Mouse (Mus musculus) c-Kit-positive CD71-negative TER-119-negative erythroid progenitor cells, embryonic 14.5 days (primary cell): Measurements from ENCODE around the gene Tnrc6a.
A peak's percentile ranks its signal among the peaks of the same experiment; 100 is the strongest.

ENCODE experiments used
- DNase-seq: peaks from one replicate; pipeline ENCODE4 v3.0.0-alpha.2; 2013; ENCODE audit warnings: low read depth

Gene Tnrc6a

GRCm38 (mm10) chr7:123124735-123125181, 1.1 kb downstream of the Tnrc6a start:
- no peak for DNase-seq

DNA sequence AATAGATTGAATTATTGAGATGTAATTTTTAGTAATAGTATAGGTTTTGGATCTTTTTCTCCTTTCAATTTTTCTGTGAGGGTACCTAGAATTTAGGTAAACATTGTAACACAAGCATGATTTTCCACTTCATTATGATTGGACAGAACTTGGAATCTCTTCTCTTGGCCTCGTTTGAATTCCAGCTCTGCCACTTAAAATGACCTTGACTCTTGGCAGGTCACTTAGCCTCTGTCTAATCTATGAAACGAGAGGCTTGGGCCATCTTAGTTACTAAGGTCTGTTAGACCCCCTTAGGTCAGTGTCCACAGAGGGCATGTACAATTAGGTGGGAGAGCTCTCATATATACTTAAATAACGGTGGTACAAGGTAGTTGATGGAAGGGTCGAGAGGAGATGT, 2.4 kb downstream of the Tnrc6a start:
- DNase-seq = no peak

GRCm38 (mm10) chr7:123127301-123127700, 3.6 kb downstream of the Tnrc6a start:
- no peak for DNase-seq

DNA sequence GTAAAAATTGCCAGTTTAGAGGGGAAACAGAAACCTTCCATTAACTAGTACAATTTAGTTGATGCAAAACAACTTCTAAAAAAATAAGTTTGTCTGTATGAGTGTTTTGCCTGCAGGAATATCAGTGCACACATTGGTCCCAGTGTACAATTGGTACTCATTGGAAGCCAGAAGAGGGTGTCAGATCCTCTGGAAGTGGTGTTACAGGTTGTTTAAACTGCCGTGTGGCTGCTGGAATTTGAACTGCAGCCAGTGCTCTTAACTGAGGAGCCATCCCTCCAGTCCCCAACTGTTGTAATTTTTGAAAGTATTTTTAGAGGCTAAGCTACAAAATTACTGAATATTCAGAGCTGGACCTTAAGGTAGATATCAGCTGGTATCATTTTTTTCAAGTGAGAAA, 4.3 kb downstream of the Tnrc6a start:
- DNase-seq = no peak

DNA sequence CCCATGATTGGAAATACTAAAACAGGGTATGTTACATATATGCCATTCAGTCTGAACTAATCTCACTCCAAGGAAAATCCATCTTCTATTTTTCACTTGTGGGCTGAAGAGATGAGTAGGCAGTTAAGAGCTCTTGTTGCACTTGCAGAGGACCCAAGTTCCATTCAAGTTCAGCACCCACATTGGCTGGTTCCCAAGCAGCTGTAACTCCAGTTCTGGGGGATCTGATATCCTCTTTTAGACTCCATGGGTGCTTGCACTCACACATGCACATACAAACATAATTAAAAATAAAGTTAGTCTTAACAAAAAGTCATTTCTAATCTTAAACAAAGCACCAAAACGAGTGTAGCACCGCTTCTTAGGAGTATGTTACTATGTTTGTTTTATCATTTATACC, 5.4 kb downstream of the Tnrc6a start:
- DNase-seq = no peak

GRCm38 (mm10) chr7:123130198-123130597, 6.5 kb downstream of the Tnrc6a start:
- no peak for DNase-seq

GRCm38 (mm10) chr7:123132401-123132800, 8.7 kb downstream of the Tnrc6a start:
- DNase-seq = no peak

DNA sequence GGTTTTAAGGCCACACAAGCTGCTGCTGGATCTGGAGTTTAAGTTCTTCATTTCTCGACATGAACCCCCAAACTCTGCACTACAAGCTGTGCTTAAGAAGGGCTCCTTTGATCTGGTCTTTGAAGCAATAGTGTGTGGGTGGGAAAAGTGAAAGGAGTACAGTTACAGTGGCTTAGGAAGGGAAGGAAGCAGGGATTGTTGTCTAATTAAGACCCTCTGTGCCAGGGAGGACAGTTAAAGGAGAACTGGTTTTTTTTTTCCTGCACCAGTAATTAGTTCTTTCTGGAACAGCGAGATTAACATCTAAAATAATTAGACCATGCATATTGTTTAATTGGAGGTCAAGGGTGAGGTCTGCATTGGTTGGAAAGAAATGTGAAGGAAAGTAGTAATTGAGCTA, 11.2 kb downstream of the Tnrc6a start:
- no peak for DNase-seq

DNA sequence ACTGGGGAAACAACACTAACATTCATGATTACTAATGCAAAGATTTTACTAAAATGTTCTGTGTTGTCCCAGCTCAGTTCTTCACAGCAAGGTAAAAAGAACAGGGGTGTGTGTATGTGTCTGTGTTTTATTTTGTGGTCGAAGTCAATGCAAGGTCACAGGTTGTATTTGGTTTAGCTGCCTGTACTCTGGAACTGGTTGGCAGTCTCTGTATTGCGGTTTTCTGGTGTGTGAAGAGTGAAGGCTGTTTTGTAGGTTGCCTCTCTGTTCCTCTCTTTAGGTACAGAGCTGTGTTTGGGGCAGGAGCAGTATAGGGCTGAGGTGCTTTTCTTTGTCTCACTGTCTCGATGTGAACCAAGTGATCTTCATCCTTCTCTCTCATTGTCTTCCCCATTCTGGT, 12.0 kb downstream of the Tnrc6a start:
- DNase-seq = no peak

GRCm38 (mm10) chr7:123138001-123138400, 14.3 kb downstream of the Tnrc6a start:
- no peak for DNase-seq

DNA sequence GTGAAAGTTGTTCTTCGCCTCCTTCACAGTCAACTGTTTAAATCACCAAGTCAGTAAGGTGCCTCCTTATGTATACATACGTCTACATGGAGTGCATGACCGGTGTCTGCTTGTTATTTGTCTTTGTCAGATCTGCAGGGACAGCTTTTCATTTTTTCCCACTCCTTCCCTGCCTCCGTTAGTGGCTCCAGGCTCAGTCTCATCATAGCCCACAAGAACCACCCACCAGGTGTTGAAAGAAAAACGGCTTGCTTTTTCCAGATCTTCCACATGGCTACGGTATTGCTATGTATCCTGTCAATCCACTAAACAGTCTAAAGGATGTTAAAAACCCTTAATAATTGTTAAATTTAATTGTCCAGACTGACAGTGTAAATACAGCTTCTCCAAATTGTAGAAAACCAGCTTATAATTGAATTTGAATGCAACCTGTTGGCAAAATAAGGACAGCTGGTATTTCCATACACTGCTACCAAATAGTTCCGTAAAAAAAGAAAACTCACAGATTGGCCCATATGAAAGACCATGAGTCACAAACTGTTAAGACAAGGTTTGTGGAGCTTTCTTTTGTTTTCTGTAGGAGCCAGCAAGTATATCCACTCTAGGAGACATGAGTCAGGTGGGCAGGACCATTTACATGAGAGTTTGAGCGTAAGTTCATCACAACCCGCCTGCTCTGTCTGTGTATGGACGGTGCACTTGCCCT, 22.6 kb downstream of the Tnrc6a start:
- DNase-seq = no peak

DNA sequence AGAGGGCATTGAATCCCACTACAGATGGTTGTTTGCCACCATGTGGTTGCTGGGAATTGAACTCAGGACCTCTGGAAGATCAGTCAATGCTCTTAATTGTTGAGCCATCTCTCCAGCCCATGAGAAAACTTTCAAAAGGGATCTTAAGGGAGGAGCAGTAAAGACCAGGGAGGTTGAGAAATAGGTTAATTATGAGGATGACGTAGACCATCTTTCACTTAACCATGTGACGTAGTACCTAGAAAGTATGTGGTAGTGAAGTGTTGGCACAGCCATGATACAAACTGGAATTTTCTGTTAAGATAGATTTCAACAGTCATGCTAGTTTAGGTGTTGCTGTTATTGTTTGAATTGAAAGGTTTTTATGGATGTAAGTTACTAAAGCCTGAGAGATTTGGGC, 24.1 kb downstream of the Tnrc6a start:
- no peak for DNase-seq

DNA sequence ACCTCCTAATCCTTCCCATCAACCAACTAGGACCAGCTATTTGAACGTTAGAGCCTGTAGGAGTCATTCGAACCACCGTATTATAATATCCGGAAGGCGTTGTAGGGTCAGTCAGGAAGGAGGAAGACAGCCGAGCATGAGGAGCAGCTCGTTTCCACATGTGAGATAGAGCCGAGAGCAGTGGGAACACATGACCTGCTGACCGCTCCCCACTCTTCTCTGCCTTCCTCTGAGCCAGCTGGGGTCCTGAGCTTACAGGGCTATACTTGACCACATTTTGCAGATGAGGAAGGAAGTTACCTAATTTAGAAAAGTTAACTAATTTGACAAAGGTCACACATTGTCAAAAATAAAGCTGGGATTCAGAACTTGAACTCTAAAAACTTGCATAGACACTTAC, 25.2 kb downstream of the Tnrc6a start:
- peak; percentile 19 for DNase-seq

DNA sequence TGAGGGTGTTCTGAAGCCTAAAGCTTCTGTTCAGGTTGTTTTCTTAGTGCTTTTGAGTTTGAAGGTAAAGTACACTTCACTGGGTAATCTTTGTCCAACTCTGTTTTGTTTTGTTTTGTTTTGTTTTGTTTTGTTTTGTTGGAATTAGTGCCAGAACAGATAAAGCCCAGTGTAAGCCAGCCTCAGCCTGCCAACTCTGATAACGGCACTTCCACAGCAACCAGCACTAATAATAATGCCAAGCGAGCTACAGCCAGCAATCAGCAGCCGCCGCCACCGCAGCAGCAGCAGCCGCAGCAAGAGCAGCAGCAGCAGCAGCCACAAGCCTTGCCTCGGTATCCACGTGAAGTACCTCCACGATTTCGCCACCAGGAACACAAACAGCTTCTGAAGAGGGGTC, 38.7 kb downstream of the Tnrc6a start:
- DNase-seq = no peak

DNA sequence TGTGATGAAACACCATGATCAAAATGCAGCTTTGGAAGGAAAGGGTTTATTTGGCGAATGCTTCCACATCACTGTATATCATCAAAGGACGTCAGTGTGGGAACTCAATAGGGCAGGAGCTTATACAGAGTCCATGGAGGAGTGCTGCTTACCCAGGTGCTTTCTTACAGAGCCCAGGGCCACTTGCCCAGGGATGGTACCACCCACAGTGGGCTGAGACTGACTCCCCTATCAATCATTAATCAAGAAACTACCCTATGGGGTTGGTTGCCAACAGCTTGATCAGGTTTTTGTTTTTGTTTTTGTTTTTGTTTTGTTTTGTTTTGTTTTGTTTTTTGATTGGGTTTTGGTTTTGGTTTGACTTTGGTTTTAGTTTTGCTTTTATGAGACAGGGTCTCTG, 43.8 kb downstream of the Tnrc6a start:
- DNase-seq = no peak

GRCm38 (mm10) chr7:123169618-123170017, 45.9 kb downstream of the Tnrc6a start:
- DNase-seq = no peak

- no peak for DNase-seq
These were observed 48.4 kb downstream of the Tnrc6a start for GRCm38 (mm10) chr7:123172101-123172500.

DNA sequence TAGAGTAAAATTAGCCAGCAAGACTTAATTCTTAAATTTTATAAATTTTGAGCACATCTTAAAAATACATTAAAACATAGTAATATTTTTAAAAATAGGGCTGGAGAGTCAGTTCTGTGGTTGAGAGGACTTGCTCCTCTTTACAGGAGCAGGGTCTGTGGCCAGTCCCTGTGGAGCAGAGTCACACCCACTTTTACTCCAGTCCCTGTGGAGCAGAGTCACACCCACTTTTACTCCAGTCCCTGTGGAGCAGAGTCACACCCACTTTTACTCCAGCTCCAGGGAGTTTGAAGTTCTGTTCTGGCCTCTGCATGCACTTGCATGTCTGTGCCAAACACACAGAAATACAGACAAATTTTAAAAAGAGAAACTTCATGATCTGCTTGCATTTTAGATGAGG, 53.5 kb downstream of the Tnrc6a start:
- DNase-seq = no peak

DNA sequence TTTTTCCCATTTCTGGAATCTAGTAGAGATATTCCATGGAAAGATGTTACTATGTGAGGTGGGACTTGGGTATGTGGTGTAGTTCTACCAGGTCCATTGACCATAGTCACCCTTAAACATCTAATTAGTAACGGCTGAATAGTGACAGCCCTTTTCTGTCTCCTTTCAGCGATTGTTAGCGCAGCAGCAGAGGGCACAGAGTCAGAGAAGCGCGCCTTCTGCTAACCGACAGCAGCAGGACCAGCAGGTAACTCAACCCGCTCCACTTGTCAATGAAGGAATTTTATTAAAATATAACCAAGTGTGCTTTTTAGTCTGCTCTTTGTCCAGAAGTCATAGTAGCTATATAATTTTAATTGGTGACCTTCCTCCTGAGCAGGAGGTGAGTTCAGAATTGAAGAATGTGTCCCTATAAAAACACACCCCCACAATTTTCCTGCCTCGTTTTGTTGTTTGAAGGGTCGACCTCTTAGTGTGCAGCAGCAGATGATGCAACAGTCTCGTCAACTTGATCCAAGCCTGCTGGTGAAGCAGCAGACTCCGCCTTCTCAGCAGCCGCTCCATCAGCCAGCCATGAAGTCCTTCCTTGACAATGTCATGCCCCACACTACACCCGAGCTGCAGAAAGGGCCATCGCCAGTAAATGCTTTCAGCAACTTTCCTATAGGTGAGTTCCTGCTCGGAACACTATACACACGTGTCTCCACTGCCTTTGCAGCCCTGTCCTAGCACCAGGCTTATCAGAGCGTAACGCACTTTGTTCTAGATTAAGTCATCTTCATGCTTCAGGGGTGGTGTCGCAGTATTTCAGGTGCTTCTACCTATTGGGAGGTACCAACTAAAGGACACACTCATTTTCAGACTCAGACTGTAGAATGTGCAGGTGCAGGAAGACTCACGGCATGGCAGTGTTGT, 58.4 kb downstream of the Tnrc6a start:
- no peak for DNase-seq

GRCm38 (mm10) chr7:123184891-123185290, 61.2 kb downstream of the Tnrc6a start:
- DNase-seq = no peak

DNA sequence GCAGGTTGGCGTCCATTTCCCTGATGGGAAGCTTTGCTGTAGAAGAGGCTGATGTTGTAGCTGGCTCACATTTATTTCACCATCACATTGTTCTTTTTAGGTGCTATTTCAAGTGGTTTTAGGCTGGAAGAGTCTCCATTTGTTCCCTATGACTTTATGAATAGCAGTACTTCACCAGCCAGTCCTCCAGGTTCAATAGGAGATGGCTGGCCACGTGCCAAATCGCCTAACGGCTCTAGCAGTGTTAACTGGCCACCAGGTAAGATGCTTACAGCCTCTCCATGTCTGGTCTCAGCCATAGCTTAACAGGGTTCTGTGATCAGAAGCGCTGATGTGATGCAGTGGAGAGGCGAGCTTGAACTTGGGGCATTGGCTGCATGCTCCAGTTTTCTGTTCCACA, 62.8 kb downstream of the Tnrc6a start:
- DNase-seq = no peak

DNA sequence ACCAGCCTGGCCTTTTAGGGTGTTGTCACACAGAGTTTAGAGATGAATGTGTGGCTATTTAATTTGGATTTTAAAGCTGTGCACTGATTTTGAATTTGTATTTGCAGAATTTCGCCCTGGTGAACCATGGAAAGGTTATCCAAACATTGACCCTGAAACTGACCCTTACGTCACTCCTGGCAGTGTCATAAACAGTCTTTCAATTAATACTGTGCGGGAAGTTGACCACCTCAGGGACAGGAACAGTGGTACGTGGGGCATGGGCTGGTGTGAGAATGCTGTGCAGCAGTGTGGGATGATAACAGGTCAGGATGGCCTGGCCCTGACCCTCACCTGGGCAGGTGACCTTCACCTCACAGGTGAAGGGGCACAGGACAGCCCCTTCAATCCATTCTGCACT, 63.6 kb downstream of the Tnrc6a start:
- no peak for DNase-seq

GRCm38 (mm10) chr7:123188462-123188861, 64.8 kb downstream of the Tnrc6a start:
- DNase-seq = no peak
